Mouse (Mus musculus): ENCODE measurements around the gene Klhl1. TPM values are rescaled to one million over a fixed set of nuclear protein-coding genes. Genes with fewer than 3 reads are reported as not detected.

Gene Klhl1
- polyA plus RNA-seq, 1 experiment: not detected

DNA sequence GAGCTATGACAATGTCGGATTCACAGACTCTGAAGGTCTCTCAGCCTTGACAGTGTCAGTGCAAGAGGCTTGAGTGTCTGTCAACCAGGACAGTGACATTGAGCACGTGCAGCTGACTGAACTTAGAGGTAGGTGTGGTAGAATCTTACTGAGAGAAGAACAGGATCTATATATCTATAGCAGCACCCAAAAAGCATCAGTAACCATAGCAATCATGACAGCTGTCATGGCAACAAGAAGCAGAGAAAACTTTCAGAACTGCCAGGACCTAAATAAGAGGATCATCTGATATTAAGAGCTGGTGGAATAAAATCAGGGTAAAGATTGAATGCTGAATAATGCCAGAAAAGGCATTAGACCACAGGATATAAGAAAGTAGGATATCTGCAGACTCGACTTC, 453.0 kb downstream of the Klhl1 start:
- Histone ChIP-seq H3K9me3 (ENCODE audit: control insufficient read depth, low read length) (0 out of 2 replicates have a peak, but pooled peaks cover 3% of the 10 kb centered on the region), H3K4me1 (ENCODE audit: control insufficient read depth) (no peaks in the 10 kb centered on the region), H3K27me3 (ENCODE audit: control insufficient read depth) (no peaks in the 10 kb centered on the region), H3K4me3 (replicated peaks) (no peak overlapping the region), H3K36me3 (ENCODE audit: control insufficient read depth) (no peaks in the 10 kb centered on the region)
- TF ChIP-seq TAL1 (IDR thresholded peaks at IDR 0.05; ENCODE audit: low read length): no peak

Measured in erythroblast, embryonic 14.5 days (primary cell).